Mouse (Mus musculus): ENCODE data around the gene Cog7.

GRCm38 (mm10) chr7:121931246-121931645 is 50.3 kb downstream of the Cog7 start:
- TF ChIP-seq CTCF (IDR thresholded peaks at IDR 0.05; ENCODE audit: insufficient read depth, low read depth, low read length): no peak
- no peak for TF ChIP-seq POLR2A (IDR thresholded peaks at IDR 0.05; ENCODE audit: insufficient read depth, low read depth, low read length)

All from olfactory bulb, adult 2 months (tissue).